Mouse (Mus musculus) adipocyte (in vitro differentiated cells): ENCODE measurements around the gene Defb3.
"Not testable (repeated sequence)": the region's sequence is repeated elsewhere in the genome, so short reads cannot be mapped to it uniquely, and the experiment has no call there.

Source experiments
- DNase-seq: peaks from one replicate; pipeline ENCODE4 v3.0.0-alpha.2; 2016; ENCODE audit warnings: low spot score

The Defb3 gene

DNA sequence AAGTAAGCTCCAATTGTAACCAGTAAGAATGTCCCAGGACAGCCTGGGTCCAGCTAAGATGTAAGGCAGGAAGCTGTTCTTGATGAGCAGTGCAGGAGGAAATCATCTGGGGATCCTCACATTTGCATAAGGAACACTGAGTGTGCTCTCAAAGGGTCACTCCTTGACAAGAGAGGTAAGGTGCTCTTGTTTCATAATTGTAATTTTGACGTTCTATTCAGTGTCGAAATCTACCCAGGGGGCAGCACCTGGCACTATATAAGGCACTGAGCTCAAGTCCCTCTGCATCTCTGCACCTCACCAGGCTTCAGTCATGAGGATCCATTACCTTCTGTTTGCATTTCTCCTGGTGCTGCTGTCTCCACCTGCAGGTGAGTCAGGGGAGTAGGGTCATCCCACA is at the start of gene Defb3:
Defb3 (plus strand) TSS at position 301 of the 400 bp plus-strand sequence.
- DNase-seq: not testable (repeated sequence)

DNA sequence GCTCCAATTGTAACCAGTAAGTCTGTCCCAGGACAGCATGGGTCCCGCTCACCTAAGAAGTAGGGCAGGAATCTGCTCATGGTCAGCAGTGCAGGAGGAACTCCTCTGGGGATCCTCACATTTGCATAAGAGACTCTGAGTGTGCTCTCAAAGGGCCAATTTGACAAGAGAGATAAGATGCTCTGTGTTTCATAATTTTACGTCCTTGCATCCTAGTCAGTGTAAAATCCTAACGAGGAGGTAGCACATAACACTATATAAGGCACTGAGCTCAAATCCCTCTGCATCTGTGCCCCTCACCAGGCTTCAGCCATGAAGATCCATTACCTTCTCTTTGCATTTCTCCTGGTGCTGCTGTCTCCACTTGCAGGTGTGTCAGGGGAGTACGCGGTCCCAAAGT is 45.9 kb upstream of the Defb3 start, which contains the start of gene Defb5:
Defb5 (plus strand) TSS at position 301 of the 400 bp plus-strand sequence.
- DNase-seq: no peak

DNA sequence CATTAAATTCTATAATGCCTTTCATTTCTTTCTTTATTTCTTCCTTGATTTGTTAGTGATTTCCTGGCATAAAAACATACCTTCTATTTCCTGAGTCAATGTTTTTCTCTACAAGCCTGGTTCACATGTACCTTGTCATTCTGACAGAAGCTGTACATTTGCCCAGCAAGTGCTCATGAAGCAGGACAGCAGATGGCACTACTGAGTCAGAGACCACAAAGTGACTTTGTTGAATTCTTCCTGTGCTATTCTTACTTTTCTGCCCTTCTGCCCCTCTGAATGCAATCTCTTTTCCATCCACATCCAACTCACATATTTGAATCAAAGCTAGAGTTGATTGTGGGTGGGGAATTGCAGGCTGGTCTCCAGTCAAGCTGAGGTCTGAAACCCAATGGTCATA is 35.0 kb upstream of the Defb3 start:
- no peak for DNase-seq

DNA sequence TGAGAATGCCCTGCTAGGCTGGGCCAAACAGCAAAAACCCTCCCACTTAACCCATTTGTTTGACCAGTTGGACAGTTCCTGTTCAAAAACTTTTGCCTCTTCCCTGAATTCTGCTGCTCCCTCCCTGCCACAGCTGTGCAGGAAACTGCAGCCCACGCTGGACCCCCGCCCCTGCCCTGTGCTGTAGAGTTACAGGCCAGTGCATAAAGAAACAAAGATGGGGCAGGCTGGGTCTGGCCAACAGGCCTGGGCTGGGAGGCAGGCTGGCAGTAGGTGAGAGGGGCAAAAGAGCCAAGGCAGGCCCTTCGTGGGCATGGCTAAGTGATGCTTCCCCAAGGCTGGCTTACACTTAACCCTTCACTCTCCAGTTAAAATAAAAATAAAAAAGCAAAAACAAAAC is 33.5 kb upstream of the Defb3 start:
- DNase-seq: no peak

DNA sequence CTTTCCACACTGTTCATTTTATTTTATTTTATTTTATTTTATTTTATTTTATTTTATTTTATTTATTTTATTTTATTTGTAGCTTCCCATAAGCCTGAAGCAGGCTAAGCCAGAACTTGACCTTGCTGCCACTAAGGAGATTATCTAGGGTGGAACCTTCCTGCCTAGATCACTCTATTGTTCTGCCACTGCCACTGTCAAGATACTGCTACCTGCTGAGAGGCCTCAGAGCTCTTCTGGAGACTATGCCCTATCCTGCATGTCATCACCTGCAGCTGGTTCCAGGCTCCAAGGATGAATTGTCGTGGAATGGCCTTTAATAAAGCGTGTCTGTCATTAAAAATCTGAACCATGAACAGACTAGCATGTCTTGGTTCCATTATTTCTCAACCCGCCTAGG is 5.2 kb downstream of the Defb3 start:
- not testable (repeated sequence) for DNase-seq

DNA sequence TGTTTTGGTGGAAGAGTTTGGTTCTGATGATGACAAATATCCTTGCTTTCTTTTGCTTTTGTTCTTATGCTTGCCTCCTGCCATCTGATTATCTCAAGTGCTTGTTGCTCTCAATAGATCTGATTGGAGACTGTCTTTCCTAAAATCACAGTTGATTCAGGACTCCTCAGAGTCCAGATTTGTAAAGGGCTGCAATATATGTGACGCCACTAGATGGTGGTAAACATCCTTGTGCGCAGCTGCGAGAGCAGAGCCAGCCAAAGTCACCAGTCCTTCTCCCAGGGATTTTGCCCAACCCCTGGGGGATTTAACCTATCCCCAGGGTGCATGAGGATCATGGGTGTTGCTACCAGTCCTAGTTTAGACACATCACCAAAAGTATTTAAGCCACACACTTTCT is 38.7 kb downstream of the Defb3 start:
- peak; percentile 2 for DNase-seq
